Mouse (Mus musculus) neural tube, embryonic 10.5 days (tissue): Measurements from ENCODE around the gene Zfand2a.

Experiments
- DNase-seq: peaks from one replicate; pipeline ENCODE4 v3.0.0-alpha.2; 2017; ENCODE audit warnings: low spot score; ENCODE audit errors: extremely low spot score

Zfand2a gene

GRCm38 (mm10) chr5:139432747-139433508, 51.4 kb downstream of the Zfand2a start:
- no peak for DNase-seq

GRCm38 (mm10) chr5:139432333-139432732, 52.0 kb downstream of the Zfand2a start:
- DNase-seq, result no peak

GRCm38 (mm10) chr5:139429818-139430341, 54.5 kb downstream of the Zfand2a start:
- DNase-seq, result no peak

- DNase-seq, result no peak
Observed at GRCm38 (mm10) chr5:139427989-139428388, 56.4 kb downstream of the Zfand2a start.

GRCm38 (mm10) chr5:139427001-139427400, 57.3 kb downstream of the Zfand2a start:
- no peak for DNase-seq

- DNase-seq, result no peak
Observed at GRCm38 (mm10) chr5:139425198-139425597, 59.2 kb downstream of the Zfand2a start.

- DNase-seq, result no peak
Observed at GRCm38 (mm10) chr5:139423026-139423865, 61.1 kb downstream of the Zfand2a start, which contains the start of gene Gper1. Gene Gper1 (plus strand): TSS chr5:139423151.
